Mouse (Mus musculus) forebrain, embryonic 10.5 days (tissue): ENCODE measurements around the gene Syt7. TPM values are rescaled to one million over a fixed set of nuclear protein-coding genes. Genes with fewer than 3 reads are reported as not detected.
A peak's percentile ranks its signal among the peaks of the same experiment; 100 is the strongest.

Source experiments
- DNase-seq: peaks from one replicate; pipeline ENCODE4 v3.0.0-alpha.2; 2017; ENCODE audit warnings: low spot score; ENCODE audit errors: extremely low spot score
- H3K27ac ChIP-seq: fragments of 300-500 bp; sonication (generic); 2 replicates; pipeline ENCODE4 v1.5.1; 2016; ENCODE audit warnings: mild to moderate bottlenecking
- H3K27me3 ChIP-seq: fragments of 300-500 bp; sonication (generic); 2 replicates; pipeline ENCODE4 v1.6.1; 2016; ENCODE audit warnings: mild to moderate bottlenecking; ENCODE audit not compliant: poor library complexity, severe bottlenecking
- H3K36me3 ChIP-seq: fragments of 300-500 bp; sonication (generic); replicated peaks from 2 replicates; pipeline ENCODE4 v1.6.1; 2016; ENCODE audit warnings: mild to moderate bottlenecking, moderate library complexity
- H3K4me1 ChIP-seq: fragments of 300-500 bp; sonication (generic); 2 replicates; pipeline ENCODE4 v1.6.1; 2016
- H3K4me3 ChIP-seq: fragments of 300-500 bp; sonication (generic); 2 replicates; pipeline ENCODE4 v1.5.1; 2016; ENCODE audit warnings: mild to moderate bottlenecking, moderate library complexity
- H3K9me3 ChIP-seq: fragments of 300-500 bp; sonication (generic); 2 replicates; pipeline ENCODE4 v1.6.1; 2016; ENCODE audit warnings: mild to moderate bottlenecking, moderate library complexity
- WGBS: fragments of 180-500 bp; shearing (Covaris S2); methylation state at CpG from one replicate; pipeline ENCODE4 v1.1.7; 2016; 5-methylcytosine and 5-hydroxymethylcytosine counted together
- polyA plus RNA-seq: library from polyadenylated mRNA; unstranded; fragments of >200 nt; fragmentation: Nextera tagmentation; extraction: Ambion mirVana; gene quantifications from 2 replicates; pipeline ENCODE4 v1.2.1, GENCODE M21; 2016

The Syt7 gene
- polyA plus RNA-seq, 1 experiment from 2014 or later: 2.6 TPM

- H3K4me3 ChIP-seq: no peak overlapping the region
- no peaks in the 10 kb centered on the region for H3K9me3 ChIP-seq
- peaks cover 26% of the 10 kb centered on the region; the same call in 1 of the 2 replicates for H3K27me3 ChIP-seq
- no peak for DNase-seq
- no peak overlapping the region for H3K27ac ChIP-seq
- H3K36me3 ChIP-seq: no peaks in the 10 kb centered on the region
- WGBS: 75% methylated on average over 9 of the region's 9 CpGs
- peaks cover 21% of the 10 kb centered on the region for H3K4me1 ChIP-seq
Measured at GRCm38 (mm10) chr19:10433879-10434540, 45.1 kb downstream of the Syt7 start.

- Histone ChIP-seq H3K4me1 (peaks cover 20% of the 10 kb centered on the region), H3K27ac (no peak overlapping the region), H3K36me3 (no peaks in the 10 kb centered on the region; the same call in 1 of the 2 replicates), H3K4me3 (no peak overlapping the region), H3K27me3 (peaks cover 26% of the 10 kb centered on the region; the same call in 1 of the 2 replicates), H3K9me3 (no peaks in the 10 kb centered on the region)
- WGBS: 82% methylated on average over 6 of the region's 6 CpGs
- DNase-seq: no peak
Measured at GRCm38 (mm10) chr19:10434927-10435326, 46.0 kb downstream of the Syt7 start.

GRCm38 (mm10) chr19:10435908-10436307 lies 47.0 kb downstream of the Syt7 start:
- H3K4me1 ChIP-seq: peaks cover 10% of the 10 kb centered on the region
- WGBS: 45% methylated on average over 3 of the region's 3 CpGs

GRCm38 (mm10) chr19:10436726-10437125 lies 47.8 kb downstream of the Syt7 start:
- WGBS: 54% methylated on average over 1 of the region's 1 CpGs
- Histone ChIP-seq H3K27ac (no peak overlapping the region), H3K4me1 (peaks cover 2% of the 10 kb centered on the region), H3K36me3 (no peaks in the 10 kb centered on the region; the same call in 1 of the 2 replicates), H3K4me3 (no peak overlapping the region), H3K9me3 (no peaks in the 10 kb centered on the region), H3K27me3 (peaks cover 20% of the 10 kb centered on the region; the same call in 1 of the 2 replicates)
- no peak for DNase-seq

More at GRCm38 (mm10) chr19:10435908-10436307, 47.0 kb downstream of the Syt7 start:
- Histone ChIP-seq H3K36me3 (no peaks in the 10 kb centered on the region; the same call in 1 of the 2 replicates), H3K27ac (no peak overlapping the region), H3K4me3 (no peak overlapping the region), H3K27me3 (peaks cover 20% of the 10 kb centered on the region; the same call in 1 of the 2 replicates), H3K9me3 (no peaks in the 10 kb centered on the region)
- peak; percentile 63 for DNase-seq

GRCm38 (mm10) chr19:10437521-10437920 lies 48.6 kb downstream of the Syt7 start:
- Histone ChIP-seq H3K27me3 (peaks cover 20% of the 10 kb centered on the region; the same call in 1 of the 2 replicates), H3K4me3 (no peak overlapping the region), H3K36me3 (no peaks in the 10 kb centered on the region; the same call in 1 of the 2 replicates), H3K4me1 (no peaks in the 10 kb centered on the region), H3K27ac (no peak overlapping the region), H3K9me3 (no peaks in the 10 kb centered on the region)
- 64% methylated on average over 1 of the region's 1 CpGs for WGBS
- no peak for DNase-seq

GRCm38 (mm10) chr19:10444685-10445369 lies 55.9 kb downstream of the Syt7 start:
- DNase-seq: no peak
- Histone ChIP-seq H3K27me3 (no peaks in the 10 kb centered on the region), H3K4me1 (peaks cover 4% of the 10 kb centered on the region), H3K27ac (no peak overlapping the region), H3K4me3 (no peak overlapping the region), H3K36me3 (peaks cover 8% of the 10 kb centered on the region; the same call in 1 of the 2 replicates), H3K9me3 (no peaks in the 10 kb centered on the region)
- 94% methylated on average over 15 of the region's 15 CpGs for WGBS

- no peak for DNase-seq
- Histone ChIP-seq H3K4me3 (no peak overlapping the region), H3K9me3 (no peaks in the 10 kb centered on the region), H3K27me3 (peaks cover 25% of the 10 kb centered on the region), H3K36me3 (peaks cover 8% of the 10 kb centered on the region; the same call in 1 of the 2 replicates), H3K27ac (no peak overlapping the region), H3K4me1 (peaks cover 16% of the 10 kb centered on the region)
- WGBS: 96% methylated on average over 7 of the region's 7 CpGs
Measured at GRCm38 (mm10) chr19:10448275-10448674, 59.4 kb downstream of the Syt7 start.

- Histone ChIP-seq H3K9me3 (no peaks in the 10 kb centered on the region), H3K4me1 (peaks cover 16% of the 10 kb centered on the region), H3K36me3 (peaks cover 5% of the 10 kb centered on the region; the same call in 1 of the 2 replicates), H3K27ac (no peak overlapping the region), H3K4me3 (no peak overlapping the region), H3K27me3 (peaks cover 34% of the 10 kb centered on the region)
- 70% methylated on average over 6 of the region's 6 CpGs for WGBS
- no peak for DNase-seq
Measured at GRCm38 (mm10) chr19:10449190-10449589, 60.3 kb downstream of the Syt7 start.

- Histone ChIP-seq H3K36me3 (peaks cover 5% of the 10 kb centered on the region; the same call in 1 of the 2 replicates), H3K4me1 (peaks cover 17% of the 10 kb centered on the region), H3K4me3 (no peak overlapping the region), H3K27me3 (peaks cover 39% of the 10 kb centered on the region), H3K27ac (no peak overlapping the region), H3K9me3 (no peaks in the 10 kb centered on the region)
- WGBS: 11% methylated on average over 3 of the region's 3 CpGs
- peak; percentile 67 for DNase-seq
Measured at GRCm38 (mm10) chr19:10449708-10450107, 60.8 kb downstream of the Syt7 start.

- H3K4me1 ChIP-seq: peaks cover 56% of the 10 kb centered on the region
- no peak overlapping the region for H3K4me3 ChIP-seq
- H3K27me3 ChIP-seq: peaks cover 91% of the 10 kb centered on the region
- no peak for DNase-seq
- 76% methylated on average over 4 of the region's 4 CpGs for WGBS
- no peaks in the 10 kb centered on the region for H3K9me3 ChIP-seq
- no peaks in the 10 kb centered on the region for H3K36me3 ChIP-seq
- no peak overlapping the region for H3K27ac ChIP-seq
Measured at GRCm38 (mm10) chr19:10454718-10455436, 66.0 kb downstream of the Syt7 start.

- no peak overlapping the region for H3K27ac ChIP-seq
- H3K36me3 ChIP-seq: no peaks in the 10 kb centered on the region
- peaks cover 62% of the 10 kb centered on the region for H3K4me1 ChIP-seq
- WGBS: 77% methylated on average over 3 of the region's 3 CpGs
- H3K9me3 ChIP-seq: no peaks in the 10 kb centered on the region
- H3K27me3 ChIP-seq: peaks cover 96% of the 10 kb centered on the region
- DNase-seq: no peak
- H3K4me3 ChIP-seq: no peak overlapping the region
Measured at GRCm38 (mm10) chr19:10455437-10455806, 66.5 kb downstream of the Syt7 start.

- Histone ChIP-seq H3K27ac (peak within 1 kb of the TSS; percentile 72), H3K9me3 (no peaks in the 10 kb centered on the region), H3K36me3 (no peaks in the 10 kb centered on the region), H3K4me1 (peaks cover 65% of the 10 kb centered on the region), H3K4me3 (peak within 1 kb of the TSS; percentile 61), H3K27me3 (peaks cover 100% of the 10 kb centered on the region)
- WGBS: under 1% methylated on average over 96 of the region's 96 CpGs
- peak; percentile 71 for DNase-seq
Measured at GRCm38 (mm10) chr19:10456752-10457483, 68.0 kb downstream of the Syt7 start, which contains the start of gene Lrrc10b. Gene Lrrc10b (minus strand): TSS chr19:10457473.
